Mouse (Mus musculus) adrenal gland, postnatal 4 days (tissue): Measurements from ENCODE around the gene Borcs5. TPM values are rescaled to one million over a fixed set of nuclear protein-coding genes. Genes with fewer than 3 reads are reported as not detected.

Experiments used
- DNase-seq, 2 experiments: peaks; one replicate each; pipeline ENCODE4 v3.0.0; 2021 to 2022; ENCODE audit warnings: low spot score in 2 of 2, mixed read lengths in 2 of 2
- total RNA-seq, 2 experiments: library from RNA; stranded (reverse); gene quantifications; 2 replicates each; pipeline ENCODE4 v1.2.3; 2021

Borcs5 gene
- total RNA-seq, 2 experiments from 2014 or later, result 13.8 to 14.8 TPM

DNA sequence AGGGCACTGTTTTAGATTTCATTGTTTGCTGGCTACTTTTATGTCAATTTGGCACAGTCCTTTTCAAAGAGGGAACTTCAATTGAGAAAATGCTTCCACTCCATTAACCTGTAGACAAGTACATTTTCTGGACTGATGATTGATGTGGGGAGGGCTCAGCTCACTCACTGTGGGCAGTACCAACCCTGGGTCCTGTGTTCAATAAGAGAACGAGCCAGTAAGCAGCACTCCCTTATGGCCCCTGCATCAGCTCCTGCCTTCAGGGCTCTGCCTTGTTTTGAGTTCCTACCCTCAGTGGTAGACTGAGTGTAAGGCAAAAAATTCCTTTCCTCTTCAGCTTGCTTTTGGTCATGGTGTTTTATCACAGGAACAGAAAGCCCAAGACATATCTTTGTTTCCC, 74.6 kb downstream of the Borcs5 start:
- DNase-seq, result no peak

DNA sequence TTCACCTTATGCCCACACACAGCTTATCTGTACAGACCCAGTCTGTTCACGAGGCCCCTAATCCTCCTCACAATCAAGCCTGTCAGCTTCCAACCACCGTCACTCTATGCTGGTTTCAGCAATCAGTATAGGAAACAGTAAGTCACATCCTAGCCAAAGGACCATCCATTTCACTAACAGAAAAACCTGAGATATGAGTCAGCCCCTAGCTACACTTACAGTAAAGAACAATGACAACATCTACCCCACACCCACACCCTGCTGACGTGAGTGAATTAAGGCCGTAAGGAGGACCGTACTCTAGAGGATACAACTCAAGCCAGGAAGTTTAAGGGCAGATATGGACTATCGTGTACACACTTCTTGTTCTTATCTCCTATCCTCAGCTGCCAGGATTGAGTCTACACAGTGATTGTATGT, 76.9 kb downstream of the Borcs5 start:
- DNase-seq, result no peak

DNA sequence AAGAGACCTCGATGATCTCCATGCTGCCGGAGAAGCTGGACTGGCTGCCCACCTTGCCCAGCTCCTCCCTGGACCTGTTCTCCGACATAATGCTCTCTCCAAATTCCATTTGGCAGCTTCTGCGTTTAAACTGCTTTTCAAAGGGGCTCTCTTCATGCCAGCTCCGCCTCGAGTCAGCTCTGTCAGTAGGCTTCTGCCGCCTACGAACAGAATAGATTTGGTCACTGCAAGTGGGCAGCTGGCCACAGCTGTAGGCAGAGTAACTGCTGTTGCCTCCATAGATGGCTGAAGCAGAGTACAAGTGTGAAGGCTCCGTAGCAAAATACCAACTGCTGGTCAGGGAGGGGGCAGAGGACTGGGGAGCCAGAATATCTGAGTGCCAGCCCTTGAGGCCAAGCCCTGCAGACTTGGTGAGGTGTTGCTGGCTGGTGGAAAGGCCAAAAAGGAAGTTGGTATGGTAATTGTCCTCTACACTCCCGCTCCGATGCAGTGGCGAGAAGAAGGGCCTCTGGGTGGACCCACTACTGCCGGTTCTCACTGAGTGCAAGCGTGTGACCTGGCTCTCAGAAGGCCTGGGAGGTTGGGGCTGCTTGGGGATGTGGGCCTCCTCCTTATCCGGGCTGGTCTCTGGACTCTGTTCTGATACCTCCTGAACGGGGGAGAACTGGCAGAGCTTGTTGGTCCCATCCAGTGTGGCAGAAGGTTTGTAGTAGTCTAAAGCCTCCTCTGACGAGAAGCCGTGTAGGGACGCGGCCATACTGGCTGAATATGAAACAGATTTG, 78.8 kb downstream of the Borcs5 start:
- DNase-seq, result no peak

DNA sequence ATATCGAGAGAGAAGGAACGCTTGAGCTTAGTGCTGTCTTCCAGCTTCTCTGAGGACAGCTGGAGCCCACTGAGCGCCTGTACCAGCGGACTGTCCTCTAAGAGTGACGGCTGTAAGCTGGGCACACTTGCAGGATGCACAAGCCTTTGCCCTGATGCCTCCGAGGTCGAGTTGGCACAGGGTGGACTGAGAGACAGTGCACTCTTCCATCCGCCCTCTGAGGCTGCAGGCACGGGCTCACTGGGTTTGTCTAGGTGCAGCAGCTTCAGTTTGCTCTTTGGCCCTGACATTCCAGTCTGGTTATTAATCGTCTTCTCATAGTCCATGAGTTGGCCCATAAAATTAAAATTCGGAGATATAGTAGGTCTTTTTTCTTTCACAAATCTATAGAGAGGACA, 79.4 kb downstream of the Borcs5 start:
- DNase-seq, result no peak

DNA sequence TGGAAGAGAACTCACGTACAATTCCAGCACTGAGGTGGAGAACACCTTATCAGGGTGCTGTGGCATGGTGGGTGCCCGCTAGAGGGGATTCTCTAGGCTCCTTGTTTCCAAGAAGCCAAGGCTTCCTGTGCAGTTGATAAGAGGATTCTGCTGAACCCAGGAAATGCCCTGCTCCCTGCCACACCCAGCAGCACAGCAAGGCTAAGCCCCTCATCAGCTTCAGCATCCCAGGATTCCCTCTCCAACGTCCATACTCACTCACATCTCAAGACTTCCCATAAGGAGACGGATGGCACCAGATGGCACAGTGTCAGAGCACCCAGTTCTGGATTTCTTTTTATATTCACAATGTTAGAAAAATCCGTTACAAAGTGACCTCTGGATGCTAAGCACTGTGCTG, 79.8 kb downstream of the Borcs5 start:
- DNase-seq, result no peak

DNA sequence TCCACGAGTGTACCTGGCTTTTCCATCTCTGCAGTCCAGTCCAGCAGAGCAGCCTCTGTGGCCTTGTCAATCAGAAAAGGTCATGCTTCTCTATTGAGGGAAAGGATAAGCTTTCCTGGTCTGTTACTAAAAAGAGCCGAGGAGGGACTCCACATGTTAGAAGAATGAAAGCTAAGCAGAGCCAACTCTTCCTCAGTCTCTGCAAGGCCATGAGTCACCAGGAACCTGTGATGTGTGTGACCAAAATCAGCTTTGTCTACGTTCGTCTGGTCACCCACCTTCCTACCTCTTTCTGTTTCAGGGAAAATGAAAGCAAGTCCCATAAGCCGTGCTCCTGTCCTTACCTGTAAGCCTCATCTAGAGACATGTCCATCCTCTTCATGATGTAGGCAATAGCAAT, 80.8 kb downstream of the Borcs5 start:
- no peak for DNase-seq

DNA sequence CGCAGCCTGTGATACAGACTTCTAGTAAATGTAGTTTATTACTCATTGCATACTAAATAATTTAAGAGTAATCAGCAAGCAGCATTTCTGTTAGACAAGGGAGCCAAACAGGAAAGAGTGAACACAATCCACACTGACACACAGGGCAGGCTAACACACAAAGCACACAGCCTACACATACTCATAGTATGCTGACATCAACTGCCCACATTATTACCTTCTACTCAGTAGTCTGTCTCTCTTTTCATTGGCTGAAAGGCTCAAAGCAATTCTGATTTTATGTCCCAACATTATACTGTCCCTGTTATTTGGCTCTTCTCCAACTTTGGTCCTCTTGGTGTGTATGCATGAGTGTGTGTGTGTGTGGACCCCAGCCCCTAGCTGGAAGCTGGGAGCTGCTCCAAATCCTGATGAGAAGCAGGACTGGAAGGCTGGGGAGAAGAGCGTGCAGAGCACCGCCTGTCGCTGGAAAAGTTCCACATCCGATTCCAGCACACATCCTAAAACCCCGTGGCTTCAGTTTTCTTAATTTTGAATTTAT, 82.5 kb downstream of the Borcs5 start:
- no peak for DNase-seq

DNA sequence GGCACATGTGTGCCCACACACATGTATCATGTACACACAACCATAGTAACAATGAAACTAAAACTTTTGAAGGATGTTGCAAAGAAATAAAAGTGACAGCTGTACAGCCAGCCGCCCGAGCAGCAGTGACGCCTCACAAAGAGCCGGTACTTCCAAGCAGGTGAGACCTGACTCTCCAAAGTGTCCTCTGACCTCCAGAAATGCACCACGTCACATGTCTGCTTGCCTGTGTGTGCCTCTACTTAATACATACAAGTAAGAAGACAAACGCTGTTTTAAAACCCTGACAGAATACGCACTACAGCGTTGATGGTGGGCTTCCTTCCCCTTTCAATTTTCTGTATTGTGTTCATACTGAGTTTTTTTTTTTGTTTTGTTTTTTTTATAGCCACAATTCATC, 83.6 kb downstream of the Borcs5 start:
- DNase-seq, result no peak

DNA sequence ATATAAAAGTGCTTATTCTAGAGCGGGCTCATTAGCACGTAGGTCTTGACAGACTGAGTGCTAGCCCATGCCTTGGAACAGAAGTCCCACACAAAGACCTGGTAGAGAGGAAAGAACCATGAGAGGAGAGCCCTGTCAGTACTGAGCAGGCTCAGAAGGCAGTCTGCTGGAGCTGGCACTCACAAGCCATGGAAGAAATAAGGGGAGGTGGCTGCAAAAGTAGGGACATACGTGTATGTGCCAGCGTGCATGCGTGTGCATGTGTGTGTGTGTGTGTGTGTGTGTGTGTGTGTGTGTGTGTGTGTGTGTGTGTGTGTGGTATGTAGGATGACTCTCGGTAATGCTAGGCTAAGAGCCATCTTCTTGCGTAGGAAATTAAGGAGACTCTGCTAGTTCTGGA, 84.0 kb downstream of the Borcs5 start:
- DNase-seq, result no peak

DNA sequence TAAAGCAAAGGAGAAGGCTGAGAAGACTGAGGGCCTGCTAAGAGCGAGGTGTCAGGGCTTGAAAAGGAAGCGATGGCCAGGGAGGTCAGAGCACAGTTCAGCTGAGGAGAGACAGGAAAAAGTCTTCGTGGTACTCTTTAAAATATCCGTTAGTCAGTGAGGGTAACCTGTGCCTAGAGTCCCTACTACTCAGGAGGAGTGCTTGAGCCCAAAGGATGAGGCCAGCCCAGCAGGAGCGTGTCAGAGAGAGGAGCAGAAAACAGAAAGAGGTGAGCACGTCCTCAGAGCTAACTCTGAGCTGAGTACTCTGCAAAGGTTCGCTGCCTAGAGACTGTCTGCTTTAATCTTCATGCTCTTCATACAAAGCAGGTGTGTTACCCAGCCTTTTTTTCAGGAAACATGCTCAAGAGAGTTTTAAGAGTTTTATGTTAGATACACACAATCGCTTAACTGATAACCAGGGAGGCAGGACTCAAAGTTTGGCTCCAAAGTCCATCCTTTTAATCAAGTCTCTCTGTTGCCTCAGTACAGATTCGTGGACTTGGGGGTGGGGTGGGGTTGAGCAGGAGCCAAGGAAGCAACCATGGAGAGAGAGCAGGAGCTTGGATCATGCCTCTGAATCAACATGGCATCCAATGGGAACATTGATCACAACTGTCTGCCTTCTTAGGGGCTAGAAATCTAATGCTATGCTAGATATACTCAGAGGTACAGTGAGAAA, 84.7 kb downstream of the Borcs5 start:
- no peak for DNase-seq

DNA sequence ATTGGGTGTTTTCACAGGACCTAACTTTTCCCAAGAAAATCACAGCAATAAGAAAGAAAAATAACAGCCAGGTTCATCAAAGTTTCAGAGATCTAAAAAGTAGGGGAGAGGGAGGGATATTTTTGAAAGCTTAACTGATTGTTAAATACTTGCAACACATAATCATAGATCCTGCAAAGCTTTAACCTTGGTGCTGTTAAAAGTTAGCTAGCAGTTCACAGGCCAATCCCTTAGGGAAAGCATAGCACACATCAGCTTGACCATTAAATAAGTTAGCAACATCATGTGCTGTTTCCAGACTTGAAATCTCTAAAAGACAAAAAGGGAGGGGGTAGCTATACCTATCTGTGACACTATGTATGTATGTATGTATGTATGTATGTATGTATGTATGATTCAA, 86.1 kb downstream of the Borcs5 start:
- no peak for DNase-seq

DNA sequence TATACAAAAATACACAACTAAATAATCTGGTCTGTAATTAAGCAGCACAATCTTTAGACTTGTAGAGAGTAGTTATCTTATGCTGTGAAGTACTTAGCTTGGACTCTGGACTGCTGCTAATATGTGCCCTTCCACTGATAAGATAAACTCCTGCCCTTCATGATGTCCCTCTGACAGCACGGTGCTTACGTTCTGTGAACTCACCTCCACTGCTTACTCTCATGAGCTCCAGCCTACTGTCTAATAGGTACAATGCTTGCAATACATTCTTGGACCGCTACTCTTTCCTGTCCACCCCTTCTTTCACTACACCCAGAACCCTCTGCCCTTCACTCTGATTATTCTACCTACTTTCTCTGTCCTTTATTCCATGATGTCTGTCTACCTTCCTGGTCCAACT, 91.7 kb downstream of the Borcs5 start:
- DNase-seq, result no peak

DNA sequence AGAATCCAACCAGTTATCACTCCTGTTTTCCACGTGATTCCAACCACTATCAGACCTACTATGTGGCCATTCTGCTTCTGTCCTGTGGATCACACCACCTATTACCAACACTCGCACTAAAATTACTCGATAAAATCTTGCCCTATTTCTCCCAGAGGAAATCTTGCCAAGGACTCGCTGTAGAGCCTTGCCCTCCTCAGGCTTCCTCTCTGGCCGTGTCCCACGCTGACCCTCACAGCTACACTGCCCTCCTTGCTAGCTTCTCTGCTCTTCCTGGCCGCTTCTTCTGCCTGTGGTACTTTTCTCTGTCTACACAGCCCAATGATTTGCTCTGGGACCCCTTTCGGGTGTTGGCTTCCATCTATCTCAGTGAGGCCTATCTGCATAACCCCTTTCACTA, 93.5 kb downstream of the Borcs5 start:
- no peak for DNase-seq

DNA sequence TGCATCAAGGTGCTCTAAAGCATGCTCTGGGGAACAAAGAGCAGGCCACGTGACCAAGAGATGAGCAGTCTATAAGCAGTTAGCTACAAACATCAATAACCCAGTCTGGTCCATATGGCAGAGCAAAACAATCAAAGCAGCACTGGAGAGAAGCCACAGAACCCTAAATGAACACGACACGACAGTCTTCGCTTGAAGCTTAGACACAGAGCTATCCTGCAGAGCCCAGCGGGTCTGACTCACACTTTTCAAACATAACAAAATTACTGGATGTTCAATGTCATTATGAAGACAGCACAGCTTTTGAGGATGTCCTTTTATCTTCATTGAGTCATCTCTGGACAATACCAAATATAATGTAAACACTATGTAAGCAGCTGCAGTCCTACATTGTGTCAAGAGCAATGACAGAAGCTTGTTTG, 94.5 kb downstream of the Borcs5 start:
- DNase-seq, result no peak

DNA sequence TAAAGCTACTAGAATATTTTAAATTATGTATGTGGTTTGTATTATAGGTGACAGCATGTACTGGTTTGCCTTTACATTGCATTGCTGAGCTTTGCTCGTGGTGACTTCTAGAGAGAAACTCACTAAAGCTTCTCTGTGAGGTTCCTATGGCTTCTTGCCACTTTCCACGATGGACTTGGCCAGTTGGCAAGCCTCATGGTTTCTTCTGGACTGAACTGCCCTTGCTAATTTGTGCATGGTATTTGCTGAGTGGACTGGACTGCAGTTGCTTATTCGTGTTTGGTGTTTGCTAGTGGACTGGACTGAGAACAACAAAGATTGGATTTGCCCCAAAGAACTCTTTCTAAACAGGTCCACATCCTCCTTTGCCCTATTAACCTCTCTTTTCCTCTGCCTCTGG, 97.5 kb downstream of the Borcs5 start:
- DNase-seq, result no peak

DNA sequence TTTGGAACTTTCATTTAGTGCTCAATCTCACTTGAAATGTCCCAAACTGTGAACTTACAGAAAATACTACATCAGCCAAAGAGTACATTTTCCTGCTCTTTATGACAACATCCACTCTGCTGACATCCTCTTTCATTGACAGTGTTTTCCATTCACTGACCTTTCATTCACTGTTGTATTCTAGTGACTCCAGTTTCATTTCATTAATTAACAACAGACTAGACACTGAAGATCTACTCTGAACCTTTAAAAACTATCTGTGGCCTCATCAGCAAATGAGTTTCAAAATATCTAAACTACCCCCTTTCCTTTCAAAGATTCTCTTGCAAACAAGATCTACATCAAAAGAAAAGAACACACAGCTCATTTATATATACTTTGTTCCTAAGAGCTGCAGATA, 104.3 kb downstream of the Borcs5 start:
- DNase-seq, result no peak

DNA sequence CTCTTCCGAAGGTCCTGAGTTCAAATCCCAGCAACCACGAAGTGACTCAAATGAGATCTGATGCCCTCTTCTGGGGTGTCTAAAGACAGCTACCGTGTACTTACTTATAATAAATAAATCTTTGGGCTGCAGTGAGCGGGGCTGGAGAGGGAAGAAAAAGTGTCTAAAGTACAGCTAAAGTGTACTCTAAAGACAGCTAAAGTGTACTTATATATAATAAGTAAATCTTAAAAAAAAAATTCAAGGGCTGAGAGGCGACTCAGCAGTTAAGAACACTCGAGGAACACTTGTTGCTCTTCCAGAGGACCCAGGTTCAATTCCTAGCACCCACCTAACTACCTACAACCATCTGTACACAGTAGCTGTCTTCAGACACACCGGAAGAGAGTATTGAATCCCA, 106.6 kb downstream of the Borcs5 start:
- DNase-seq, result no peak

DNA sequence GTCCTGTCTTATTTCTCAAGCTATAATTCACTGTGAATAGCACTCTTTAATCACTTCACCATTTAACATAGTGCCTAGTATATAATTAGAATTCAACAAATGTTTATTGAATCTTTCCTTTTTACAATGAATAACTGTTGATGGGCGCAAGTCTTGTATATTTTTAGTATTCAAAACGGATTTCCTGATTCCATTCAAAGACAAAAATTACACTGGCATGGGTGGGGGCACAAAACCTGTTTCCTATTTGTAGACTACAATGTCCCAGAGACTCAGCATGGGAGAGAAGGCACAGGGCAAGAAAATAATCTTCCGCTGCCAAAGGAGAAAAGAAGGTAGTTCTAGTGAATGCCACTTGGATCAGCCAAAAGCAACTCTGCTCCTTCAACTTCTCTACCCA, 108.8 kb downstream of the Borcs5 start:
- DNase-seq, result no peak

DNA sequence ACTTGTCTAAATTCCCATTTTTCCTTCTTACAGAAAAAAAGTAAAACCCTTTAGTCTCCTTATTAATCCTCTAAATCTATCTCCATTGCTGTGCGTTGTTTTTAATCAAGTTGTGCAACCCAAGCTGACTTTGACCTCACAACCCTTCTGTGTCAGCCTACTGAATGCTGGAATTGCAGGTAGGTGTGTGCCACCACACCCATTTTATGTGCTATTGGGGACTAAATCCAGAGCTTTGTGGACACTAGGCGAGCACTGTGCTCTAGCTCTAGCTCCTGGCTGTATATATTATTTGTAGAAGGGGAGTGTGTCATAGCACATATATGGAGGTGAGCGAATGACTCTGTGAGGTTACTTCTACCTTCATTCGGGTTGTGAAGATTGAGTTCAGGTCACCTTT, 111.8 kb downstream of the Borcs5 start:
- DNase-seq, result no peak

DNA sequence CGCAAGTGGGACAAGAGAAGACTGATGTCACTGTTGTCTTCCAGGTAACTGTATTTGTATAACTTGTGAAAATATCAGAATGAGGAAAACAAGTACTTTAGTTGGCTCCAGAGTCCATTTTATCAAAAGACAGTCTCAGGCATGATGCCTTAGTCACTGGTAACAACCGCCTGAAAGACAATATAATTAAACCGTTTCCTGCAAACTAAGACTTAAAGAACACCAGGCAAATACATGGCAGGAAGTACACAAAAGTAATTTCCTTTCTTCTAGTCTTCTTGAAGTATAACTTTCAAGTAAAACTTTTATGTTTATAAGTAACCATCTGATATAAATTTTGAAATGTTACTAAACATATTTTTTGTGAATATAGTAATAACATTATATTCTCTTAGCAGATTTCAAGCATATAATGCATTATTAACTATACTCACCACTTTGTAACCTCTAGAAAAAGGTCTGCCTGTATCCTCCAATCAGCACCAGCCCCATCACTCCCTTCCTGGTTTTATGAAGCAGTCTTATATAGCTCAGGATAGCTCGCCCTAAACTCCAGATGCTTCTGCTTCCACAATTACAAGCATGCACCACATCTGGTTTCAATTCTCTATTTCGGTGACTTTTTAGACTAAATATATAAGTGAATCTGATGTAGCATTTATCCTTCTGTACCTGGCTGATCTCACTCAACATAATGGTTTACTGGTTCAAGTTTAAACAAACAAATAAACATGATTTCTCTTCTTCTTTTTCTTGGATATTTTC, 112.8 kb downstream of the Borcs5 start:
- no peak for DNase-seq

DNA sequence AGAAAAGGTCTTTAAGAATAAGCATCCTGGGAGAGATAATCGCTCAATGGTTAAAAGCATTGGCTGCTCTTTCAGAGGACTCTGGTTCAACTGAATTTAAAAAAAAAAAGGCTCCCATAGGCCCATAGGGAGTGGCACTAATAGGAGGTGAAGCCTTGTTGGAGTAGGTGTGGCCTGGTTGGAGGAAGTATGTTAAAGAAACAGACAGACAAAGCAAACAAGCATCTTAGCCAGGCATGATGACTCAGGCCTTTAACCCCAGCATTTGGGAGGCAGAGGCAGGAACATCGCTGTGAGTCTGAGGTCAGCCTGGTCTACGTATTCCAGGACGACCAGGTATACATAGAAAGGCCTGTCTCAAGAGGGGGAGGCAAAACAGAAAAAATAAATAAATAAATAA, 114.1 kb downstream of the Borcs5 start:
- DNase-seq, result no peak

DNA sequence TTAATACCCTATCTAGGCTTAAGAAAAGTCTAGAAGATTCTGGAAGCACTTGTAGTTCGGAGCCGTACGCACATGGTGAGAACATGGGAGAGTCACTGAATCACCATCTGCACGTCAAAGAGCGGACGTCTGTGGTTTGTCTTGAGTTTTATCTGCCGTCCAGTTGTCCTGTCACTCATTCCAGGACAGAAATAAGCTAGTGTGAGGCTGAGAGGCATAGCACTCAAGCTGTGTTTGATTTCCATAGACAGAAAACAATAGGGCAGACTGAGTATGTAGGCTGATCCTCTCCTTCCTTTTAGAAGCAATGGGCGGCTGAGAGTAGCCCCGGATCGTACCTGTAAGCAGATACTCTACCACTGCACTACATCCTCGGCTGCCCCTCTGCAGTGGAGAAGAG, 114.5 kb downstream of the Borcs5 start:
- DNase-seq, result no peak
